Mouse (Mus musculus) E14TG2a.4 (cell line): ENCODE data around the gene Bpifa6.

Experiments
- CTCF ChIP-seq: conservative IDR thresholded peaks from 2 replicates; pipeline ENCODE4 v1.5.1; 2014; ENCODE audit warnings: low read length
- NANOG ChIP-seq: IDR thresholded peaks from 2 replicates; pipeline ENCODE4 v1.6.1; 2014; ENCODE audit warnings: borderline replicate concordance, low read length, mixed read lengths

- TF ChIP-seq CTCF = no peak
- TF ChIP-seq NANOG = no peak
Measured at GRCm38 (mm10) chr2:153944567-153944966, 30.2 kb upstream of the Bpifa6 start.
